Mouse (Mus musculus): ENCODE data around the gene Ippk. TPM values are rescaled to one million over a fixed set of nuclear protein-coding genes. Genes with fewer than 3 reads are reported as not detected.
A peak's percentile ranks its signal among the peaks of the same experiment; 100 is the strongest.

The Ippk gene
- total and polyA plus RNA-seq, 2 experiments from 2014 or later = 10.9 to 11.9 TPM

DNA sequence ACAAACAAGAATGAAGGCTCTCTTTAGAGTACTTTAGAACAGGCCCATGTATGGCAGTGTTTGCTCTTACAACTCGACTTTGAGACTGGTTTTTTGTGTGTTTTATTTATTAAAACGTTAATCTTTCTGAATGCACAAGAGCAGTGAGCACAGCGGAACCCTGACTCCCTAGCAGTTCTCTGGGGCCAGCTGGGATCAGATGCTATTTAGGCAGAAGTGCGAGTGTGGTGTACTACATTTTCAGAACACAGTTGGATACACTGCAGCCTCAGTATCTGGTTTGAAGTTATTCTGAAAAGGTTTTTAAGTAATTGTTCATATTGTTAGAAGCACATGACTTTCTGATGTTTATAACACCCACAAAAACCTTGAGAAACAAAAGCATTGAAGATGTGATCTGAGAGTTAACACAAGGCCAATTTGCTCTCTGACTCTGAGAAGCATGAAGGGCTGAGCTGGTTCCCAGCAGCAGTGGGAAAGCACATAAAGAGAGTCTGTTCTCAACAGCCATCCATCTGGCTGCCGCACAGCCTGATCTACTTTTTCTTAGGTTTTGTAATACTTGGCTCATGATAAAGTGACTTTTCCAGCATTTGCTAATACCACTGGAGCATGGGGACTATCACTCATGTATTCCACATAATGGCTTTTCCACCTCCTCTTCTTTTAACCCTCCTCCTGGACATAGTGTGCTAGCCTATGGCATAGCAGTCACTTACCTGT is 39.8 kb downstream of the Ippk start:
- no peak overlapping the region for H3K4me3 ChIP-seq (ENCODE audit: low read depth, low read length)
- no peak overlapping the region for H3K9ac ChIP-seq (replicated peaks; ENCODE audit: low read length, poor library complexity, severe bottlenecking)
- ATAC-seq (ENCODE audit: low FRiP score) (no peak), DNase-seq (ENCODE audit: low spot score) (no peak)
- no peak for TF ChIP-seq CTCF (IDR thresholded peaks at IDR 0.05)
- H3K36me3 ChIP-seq (ENCODE audit: insufficient read depth, low read length) = peaks cover 38% of the 10 kb centered on the region
- H3K4me2 ChIP-seq (ENCODE audit: low read depth, low read length, poor library complexity, severe bottlenecking) = no peak overlapping the region
- H3K9me3 ChIP-seq (ENCODE audit: low read length) = no peaks in the 10 kb centered on the region
- H3K27ac ChIP-seq (ENCODE audit: low read depth, low read length) = no peak overlapping the region; the same call in 1 of the 2 replicates
- 76% methylated on average over 5 of the region's 5 CpGs for WGBS
- no peaks in the 10 kb centered on the region for H3K27me3 ChIP-seq (ENCODE audit: insufficient read depth, low read length)
- no peaks in the 10 kb centered on the region for H3K4me1 ChIP-seq (ENCODE audit: insufficient read depth, low read length)

DNA sequence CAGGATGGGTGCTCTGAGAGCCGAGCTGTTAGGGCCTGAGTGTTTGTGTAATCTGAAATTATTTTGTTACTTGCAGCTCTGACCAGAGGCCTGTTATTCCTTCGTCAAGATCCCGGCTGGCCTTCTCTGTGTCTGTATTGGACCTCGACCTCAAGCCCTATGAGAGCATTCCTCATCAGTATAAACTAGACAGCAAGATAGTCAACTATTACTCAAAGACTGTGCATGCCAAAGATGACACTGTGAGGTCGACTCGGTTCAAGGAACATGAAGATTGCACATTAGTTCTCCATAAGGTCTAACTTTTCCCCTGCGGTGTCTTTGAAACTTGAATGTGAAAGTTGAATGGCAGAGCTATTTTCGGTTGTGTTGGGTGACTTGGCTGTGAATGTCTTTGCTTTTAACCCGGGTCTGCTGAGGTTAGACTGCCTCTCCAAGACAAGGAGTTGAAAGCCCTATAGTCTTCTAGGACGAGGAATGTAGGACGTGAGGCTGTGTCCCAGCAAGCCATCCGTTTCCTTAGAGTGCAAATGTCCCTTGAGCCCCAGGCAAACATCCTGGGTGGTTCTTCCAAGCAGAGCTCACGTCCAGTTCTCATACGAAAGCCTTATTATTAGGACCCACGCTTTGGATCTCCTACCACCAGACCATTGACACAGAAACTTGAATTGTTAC is 40.5 kb downstream of the Ippk start:
- no peak for DNase-seq (ENCODE audit: low spot score)
- H3K9me3 ChIP-seq (ENCODE audit: low read length) = no peaks in the 10 kb centered on the region
- WGBS = 84% methylated on average over 15 of the region's 15 CpGs
- no peaks in the 10 kb centered on the region for H3K27me3 ChIP-seq (ENCODE audit: insufficient read depth, low read length)
- peaks cover 38% of the 10 kb centered on the region for H3K36me3 ChIP-seq (ENCODE audit: insufficient read depth, low read length)
- TF ChIP-seq CTCF (IDR thresholded peaks at IDR 0.05) = no peak
- H3K4me1 ChIP-seq (ENCODE audit: insufficient read depth, low read length) = no peaks in the 10 kb centered on the region
- ATAC-seq (ENCODE audit: low FRiP score) = no peak
- H3K27ac ChIP-seq (ENCODE audit: low read depth, low read length) = no peak overlapping the region; the same call in 1 of the 2 replicates
- no peak overlapping the region for H3K9ac ChIP-seq (replicated peaks; ENCODE audit: low read length, poor library complexity, severe bottlenecking)
- no peak overlapping the region for H3K4me3 ChIP-seq (ENCODE audit: low read depth, low read length)
- no peak overlapping the region for H3K4me2 ChIP-seq (ENCODE audit: low read depth, low read length, poor library complexity, severe bottlenecking)

DNA sequence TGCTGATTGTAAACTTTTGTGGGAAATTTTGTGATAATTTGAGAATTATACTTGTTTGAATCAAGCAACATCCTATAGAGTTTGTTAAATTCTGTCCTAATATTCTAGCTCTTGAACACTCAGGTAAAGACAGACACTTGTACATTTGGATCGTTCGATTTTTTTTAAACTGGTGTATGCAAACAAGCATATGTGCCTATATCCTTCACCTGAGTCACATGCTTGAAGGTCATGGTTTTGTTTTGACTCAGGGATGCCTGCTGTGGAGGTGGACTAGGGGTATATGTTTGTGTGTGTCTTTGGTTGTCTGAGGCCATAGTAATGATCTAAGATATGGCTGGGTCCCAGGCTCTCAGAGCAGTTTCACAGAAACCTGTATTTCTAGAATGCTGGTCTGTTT is 41.9 kb downstream of the Ippk start:
- Histone ChIP-seq H3K9me3 (ENCODE audit: low read length) (no peaks in the 10 kb centered on the region), H3K36me3 (ENCODE audit: insufficient read depth, low read length) (peaks cover 38% of the 10 kb centered on the region)

DNA sequence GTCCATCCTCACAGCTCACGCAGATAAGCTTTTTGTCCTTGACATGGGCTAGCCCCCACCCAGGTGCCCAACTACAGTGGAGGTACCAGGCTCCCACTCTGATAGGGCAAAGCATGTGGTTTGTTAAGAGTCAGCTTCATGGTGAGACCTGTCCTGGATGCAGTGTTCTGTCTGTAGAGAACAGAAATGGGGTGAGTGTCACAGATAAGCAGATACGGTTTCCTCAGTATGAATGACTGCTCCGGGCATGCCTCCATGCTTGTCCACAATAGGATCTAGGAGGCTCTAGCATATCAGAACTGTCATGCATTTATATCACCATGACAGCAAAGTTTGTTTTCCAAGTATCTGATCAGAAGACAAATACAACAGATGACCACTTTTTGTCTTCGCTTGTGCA is 44.8 kb downstream of the Ippk start:
- DNase-seq (ENCODE audit: low spot score) (no peak), ATAC-seq (ENCODE audit: low FRiP score) (no peak)
- no peaks in the 10 kb centered on the region for H3K9me3 ChIP-seq (ENCODE audit: low read length)
- no peak overlapping the region for H3K27ac ChIP-seq (ENCODE audit: low read depth, low read length)
- H3K4me1 ChIP-seq (ENCODE audit: insufficient read depth, low read length) = no peaks in the 10 kb centered on the region
- no peak for TF ChIP-seq CTCF (IDR thresholded peaks at IDR 0.05)
- peaks cover 25% of the 10 kb centered on the region for H3K36me3 ChIP-seq (ENCODE audit: insufficient read depth, low read length)
- no peaks in the 10 kb centered on the region for H3K27me3 ChIP-seq (ENCODE audit: insufficient read depth, low read length)
- 93% methylated on average over 4 of the region's 4 CpGs for WGBS
- H3K4me3 ChIP-seq (ENCODE audit: low read depth, low read length) = no peak overlapping the region
- no peak overlapping the region for H3K4me2 ChIP-seq (ENCODE audit: low read depth, low read length, poor library complexity, severe bottlenecking)
- H3K9ac ChIP-seq (replicated peaks; ENCODE audit: low read length, poor library complexity, severe bottlenecking) = no peak overlapping the region

More for the DNA sequence above, 41.9 kb downstream of the Ippk start:
- no peak overlapping the region for H3K27ac ChIP-seq (ENCODE audit: low read depth, low read length)
- no peak for TF ChIP-seq CTCF (IDR thresholded peaks at IDR 0.05)
- H3K4me1 ChIP-seq (ENCODE audit: insufficient read depth, low read length) = no peaks in the 10 kb centered on the region
- DNase-seq (ENCODE audit: low spot score) = no peak
- no peak overlapping the region for H3K4me2 ChIP-seq (ENCODE audit: low read depth, low read length, poor library complexity, severe bottlenecking)
- H3K4me3 ChIP-seq (ENCODE audit: low read depth, low read length) = no peak overlapping the region
- no peak for ATAC-seq (ENCODE audit: low FRiP score)
- 98% methylated on average over 2 of the region's 2 CpGs for WGBS
- H3K27me3 ChIP-seq (ENCODE audit: insufficient read depth, low read length) = no peaks in the 10 kb centered on the region
- H3K9ac ChIP-seq (replicated peaks; ENCODE audit: low read length, poor library complexity, severe bottlenecking) = no peak overlapping the region

DNA sequence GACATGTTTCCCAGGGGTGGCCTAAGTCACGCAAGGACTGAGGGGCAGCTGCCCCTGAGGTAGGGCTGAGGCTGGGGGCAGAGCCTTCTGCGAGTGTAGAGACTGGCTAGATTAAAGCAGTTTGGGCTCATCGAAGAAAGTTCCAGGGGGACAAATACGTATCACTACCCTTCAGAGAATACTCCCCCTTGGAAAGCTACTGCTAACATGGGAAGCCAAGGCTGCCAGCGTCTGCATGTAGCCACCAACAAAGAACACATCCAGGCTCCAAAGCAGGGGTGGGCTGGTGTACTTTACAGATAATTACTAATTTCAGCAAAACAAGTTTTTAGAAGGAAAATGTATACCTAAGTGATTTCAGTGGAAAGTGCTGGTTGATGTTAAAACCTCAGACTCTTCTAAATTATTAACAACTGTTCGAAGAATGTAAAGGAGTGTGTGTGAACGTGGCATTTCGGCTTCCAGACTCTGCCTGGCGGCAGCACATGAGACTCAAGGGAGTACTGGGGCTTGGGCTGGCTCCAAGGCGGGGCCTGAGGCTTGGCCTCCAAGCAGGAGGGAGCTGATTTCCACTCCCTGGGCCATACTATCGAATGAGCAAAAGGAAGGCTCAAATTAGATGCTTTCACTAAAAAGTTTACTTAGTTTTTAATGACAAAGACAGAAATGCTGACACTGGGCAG is 45.5 kb downstream of the Ippk start:
- TF ChIP-seq CTCF (IDR thresholded peaks at IDR 0.05) = no peak
- no peaks in the 10 kb centered on the region for H3K9me3 ChIP-seq (ENCODE audit: low read length)
- no peaks in the 10 kb centered on the region for H3K4me1 ChIP-seq (ENCODE audit: insufficient read depth, low read length)
- no peaks in the 10 kb centered on the region for H3K27me3 ChIP-seq (ENCODE audit: insufficient read depth, low read length)
- DNase-seq (ENCODE audit: low spot score) (peak; percentile 29), ATAC-seq (ENCODE audit: low FRiP score) (no peak)
- H3K9ac ChIP-seq (replicated peaks; ENCODE audit: low read length, poor library complexity, severe bottlenecking) = no peak overlapping the region
- H3K4me2 ChIP-seq (ENCODE audit: low read depth, low read length, poor library complexity, severe bottlenecking) = no peak overlapping the region
- H3K4me3 ChIP-seq (ENCODE audit: low read depth, low read length) = no peak overlapping the region
- no peak overlapping the region for H3K27ac ChIP-seq (ENCODE audit: low read depth, low read length)
- 72% methylated on average over 11 of the region's 11 CpGs for WGBS
- H3K36me3 ChIP-seq (ENCODE audit: insufficient read depth, low read length) = peaks cover 25% of the 10 kb centered on the region

DNA sequence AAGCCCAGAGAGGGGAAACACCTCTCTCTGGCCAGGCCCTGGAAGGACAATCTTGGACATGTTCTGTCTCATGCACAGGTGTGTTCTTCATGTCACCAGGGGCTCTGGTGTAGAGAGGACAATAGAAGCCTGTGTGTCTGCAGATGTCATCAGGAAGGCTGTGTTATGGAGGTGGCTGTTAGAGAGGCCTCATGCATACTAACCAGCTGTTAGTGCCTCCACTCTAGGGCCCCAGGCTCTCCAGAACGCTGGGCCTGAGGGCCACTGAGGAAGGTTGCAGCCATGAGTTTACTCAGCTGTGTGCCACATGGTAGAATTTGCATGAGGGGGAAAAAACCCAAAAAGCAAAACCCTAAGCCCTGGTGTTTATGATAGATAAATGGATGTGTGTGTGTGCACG is 46.5 kb downstream of the Ippk start:
- Histone ChIP-seq H3K4me1 (ENCODE audit: insufficient read depth, low read length) (no peaks in the 10 kb centered on the region), H3K4me2 (ENCODE audit: low read depth, low read length, poor library complexity, severe bottlenecking) (no peak overlapping the region), H3K27me3 (ENCODE audit: insufficient read depth, low read length) (no peaks in the 10 kb centered on the region), H3K9me3 (ENCODE audit: low read length) (no peaks in the 10 kb centered on the region), H3K9ac (replicated peaks; ENCODE audit: low read length, poor library complexity, severe bottlenecking) (no peak overlapping the region), H3K4me3 (ENCODE audit: low read depth, low read length) (no peak overlapping the region), H3K27ac (ENCODE audit: low read depth, low read length) (no peak overlapping the region), H3K36me3 (ENCODE audit: insufficient read depth, low read length) (peaks cover 19% of the 10 kb centered on the region)
- DNase-seq (ENCODE audit: low spot score) = no peak
- no peak for ATAC-seq (ENCODE audit: low FRiP score)
- TF ChIP-seq CTCF (IDR thresholded peaks at IDR 0.05) = no peak
- 87% methylated on average over 2 of the region's 2 CpGs for WGBS
